Mouse (Mus musculus): ENCODE measurements around the gene Thnsl2. TPM values are rescaled to one million over a fixed set of nuclear protein-coding genes. Genes with fewer than 3 reads are reported as not detected.

Gene Thnsl2
- polyA plus RNA-seq, 1 experiment from 2014 or later, result 47.4 TPM

DNA sequence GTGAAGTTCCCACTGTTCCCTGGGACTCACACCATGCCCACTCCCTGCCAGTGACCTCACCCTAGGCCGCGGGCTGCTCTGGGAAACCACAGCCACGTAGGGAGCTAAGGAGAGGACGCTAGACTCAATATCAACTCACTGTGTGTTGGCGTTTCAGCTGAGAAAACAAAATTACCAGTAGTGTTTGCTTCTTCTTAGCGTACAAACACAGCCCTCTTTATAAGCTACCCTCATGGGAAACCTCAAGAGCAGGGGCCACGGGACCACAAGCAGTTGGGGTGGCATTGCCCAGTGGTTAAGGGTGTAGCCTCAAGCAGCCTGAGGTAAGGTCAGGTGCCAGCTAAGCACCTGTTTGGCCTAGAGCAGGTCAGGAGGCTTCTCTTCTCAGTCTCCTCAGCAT is 60.8 kb downstream of the Thnsl2 start:
- Histone ChIP-seq H3K4me1 (replicated peaks) (no peaks in the 10 kb centered on the region), H3K27ac (no peak overlapping the region), H3K36me3 (no peaks in the 10 kb centered on the region), H3K4me2 (replicated peaks) (no peak overlapping the region), H3K4me3 (replicated peaks) (no peak overlapping the region), H3K9me3 (no peaks in the 10 kb centered on the region), H3K9ac (no peak overlapping the region), H3K27me3 (replicated peaks) (no peaks in the 10 kb centered on the region)
- WGBS, result 75% methylated on average over 7 of the region's 7 CpGs
- ATAC-seq, result no peak

DNA sequence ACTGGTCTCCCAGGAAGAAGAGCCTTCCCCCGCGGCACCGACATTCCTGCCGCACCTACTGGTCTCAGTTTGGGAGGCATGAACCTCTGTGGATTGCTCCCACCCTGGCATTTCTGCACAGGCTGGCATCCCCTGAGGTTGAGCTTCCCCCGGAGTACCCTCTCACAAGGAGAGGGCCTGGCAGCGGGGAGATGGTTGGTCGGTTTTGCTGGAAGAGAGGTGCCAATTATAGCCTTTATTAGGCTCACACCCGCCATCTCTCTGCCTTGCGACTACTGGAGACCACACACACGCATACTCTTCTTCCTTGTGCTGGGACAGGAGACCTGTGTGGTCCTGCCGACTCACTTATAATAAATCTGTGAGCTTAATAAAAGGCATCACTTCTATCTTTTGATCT is 62.2 kb downstream of the Thnsl2 start:
- ATAC-seq, result no peak
- WGBS, result 68% methylated on average over 11 of the region's 11 CpGs

DNA sequence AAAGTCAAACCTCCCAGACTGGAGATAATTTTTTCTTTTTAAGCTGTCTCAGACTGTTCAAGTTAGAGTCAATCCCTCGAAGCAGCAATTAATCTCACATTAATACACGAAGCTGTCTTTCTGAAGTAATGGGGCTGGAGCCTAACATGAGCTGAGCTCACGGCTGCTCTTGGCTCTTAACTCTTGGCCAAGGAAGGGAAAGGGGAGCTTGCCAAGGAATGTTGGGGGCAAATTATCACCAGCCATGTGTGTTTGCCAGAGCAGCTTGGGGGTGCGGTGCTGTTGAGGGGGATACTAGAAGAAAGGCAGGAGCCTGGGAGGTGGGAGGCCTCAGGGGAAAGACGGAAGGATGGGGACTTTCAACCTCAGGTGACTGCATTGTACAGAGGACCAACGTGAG is 63.0 kb downstream of the Thnsl2 start:
- Histone ChIP-seq H3K4me3 (replicated peaks) (no peak overlapping the region), H3K27me3 (replicated peaks) (no peaks in the 10 kb centered on the region), H3K9ac (no peak overlapping the region), H3K27ac (no peak overlapping the region), H3K36me3 (no peaks in the 10 kb centered on the region), H3K4me1 (replicated peaks) (no peaks in the 10 kb centered on the region), H3K9me3 (no peaks in the 10 kb centered on the region), H3K4me2 (replicated peaks) (no peak overlapping the region)
- no peak for ATAC-seq
- 73% methylated on average over 6 of the region's 6 CpGs for WGBS

More for the DNA sequence above, 62.2 kb downstream of the Thnsl2 start:
- Histone ChIP-seq H3K9ac (no peak overlapping the region), H3K27ac (no peak overlapping the region), H3K4me3 (replicated peaks) (no peak overlapping the region), H3K4me1 (replicated peaks) (no peaks in the 10 kb centered on the region), H3K9me3 (no peaks in the 10 kb centered on the region), H3K27me3 (replicated peaks) (no peaks in the 10 kb centered on the region), H3K36me3 (no peaks in the 10 kb centered on the region), H3K4me2 (replicated peaks) (no peak overlapping the region)

Other genes with a start within 250 kb of the Thnsl2 start
- not detected in 2 replicates for gene Tex37, start 225.5 kb downstream of the Thnsl2 start, polyA plus RNA-seq (2015; fragmentation: Nextera tagmentation; extraction: Ambion mirVana)
- not detected in 2 replicates for gene Foxi3, start 187.9 kb downstream of the Thnsl2 start, polyA plus RNA-seq (2015; fragmentation: Nextera tagmentation; extraction: Ambion mirVana)
- 2,291 and 2,664 TPM in 2 replicates for gene Fabp1, start 55.4 kb upstream of the Thnsl2 start, polyA plus RNA-seq (2015; fragmentation: Nextera tagmentation; extraction: Ambion mirVana)
- 62.2 and 72.5 TPM in 2 replicates for gene Krcc1, start 127.2 kb upstream of the Thnsl2 start, polyA plus RNA-seq (2015; fragmentation: Nextera tagmentation; extraction: Ambion mirVana)
- 0.27 and 0.57 TPM in 2 replicates for gene Smyd1, start 177.8 kb upstream of the Thnsl2 start, polyA plus RNA-seq (2015; fragmentation: Nextera tagmentation; extraction: Ambion mirVana)
- gene Cd8b1, start 178.3 kb upstream of the Thnsl2 start, polyA plus RNA-seq (2015; fragmentation: Nextera tagmentation; extraction: Ambion mirVana), result 0.21 TPM in 1 of 2 replicates, not detected in the other
- gene Cd8a, start 229.0 kb upstream of the Thnsl2 start, polyA plus RNA-seq (2015; fragmentation: Nextera tagmentation; extraction: Ambion mirVana), result not detected in 2 replicates